Mouse (Mus musculus) heart, adult 18-20 months (tissue): ENCODE measurements around the gene Klf15. TPM values are rescaled to one million over a fixed set of nuclear protein-coding genes. Genes with fewer than 3 reads are reported as not detected.
A peak's percentile ranks its signal among the peaks of the same experiment; 100 is the strongest.

ENCODE experiments used
- DNase-seq, 2 experiments: peaks; one replicate each; pipeline ENCODE4 v3.0.0; 2021 to 2022; ENCODE audit warnings: mixed read lengths in 1 of 2
- total RNA-seq, 2 experiments: library from RNA; stranded (reverse); gene quantifications; 2 replicates each; pipeline ENCODE4 v1.2.3; 2021

Gene Klf15
- total RNA-seq, 2 experiments from 2014 or later, result 70.9 to 89.8 TPM

DNA sequence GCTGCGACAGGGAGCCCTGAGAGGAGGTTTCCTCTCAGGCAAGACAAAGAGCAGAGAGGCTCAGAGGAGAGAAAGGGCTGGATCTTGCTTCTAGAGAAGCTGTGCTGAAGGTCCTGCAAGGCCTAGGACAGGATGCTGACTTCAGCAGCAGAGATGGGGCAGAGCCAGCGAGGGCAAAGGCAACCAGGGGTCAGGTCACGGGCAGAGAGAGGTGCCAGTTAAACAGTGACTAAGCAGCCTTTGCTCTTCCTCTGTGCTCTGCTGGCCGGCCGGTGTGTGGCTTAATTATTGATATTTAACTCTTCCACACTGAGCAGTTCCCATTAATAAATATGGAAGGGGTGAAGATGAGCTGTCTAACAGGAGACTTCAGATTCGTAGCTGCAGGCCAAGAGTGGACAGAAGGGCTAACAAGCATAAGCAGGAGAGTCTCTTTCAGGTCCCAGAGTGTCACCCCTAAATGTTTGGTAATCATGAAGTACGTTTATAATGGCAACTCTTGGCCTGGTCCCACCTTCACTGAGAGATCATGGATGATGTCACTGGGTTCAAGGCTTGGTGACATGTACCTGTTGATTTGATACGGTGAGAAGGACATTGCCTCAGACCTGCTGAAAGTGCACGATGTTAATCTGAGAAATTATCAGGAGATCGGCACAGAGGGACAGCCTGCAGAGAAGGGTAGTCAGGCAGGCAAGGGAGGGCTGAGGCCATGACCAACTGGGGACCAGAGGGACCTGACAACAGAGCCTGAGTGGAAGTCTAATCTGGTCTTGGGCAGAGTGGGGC is 29.8 kb downstream of the Klf15 start:
- no peak for DNase-seq

DNA sequence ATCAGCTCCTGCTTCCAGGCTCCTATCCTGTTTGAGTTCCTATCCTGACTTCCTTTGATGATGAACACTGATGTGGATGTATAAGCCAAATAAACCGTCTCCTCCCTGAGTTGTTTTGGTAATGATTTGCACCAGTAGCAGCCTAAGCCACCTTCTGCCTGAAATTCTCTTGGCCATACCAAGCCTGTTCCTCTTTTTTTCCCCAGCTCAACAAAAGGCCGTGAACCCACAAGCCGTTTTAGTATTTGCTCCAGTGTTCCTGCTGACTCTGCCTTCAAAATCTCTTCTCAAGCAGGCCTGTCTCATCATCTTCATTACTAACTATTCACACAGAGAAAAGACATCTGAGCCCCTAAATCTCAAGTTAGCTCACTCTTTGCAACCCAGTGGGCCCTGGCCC is 31.8 kb downstream of the Klf15 start:
- DNase-seq, result no peak

DNA sequence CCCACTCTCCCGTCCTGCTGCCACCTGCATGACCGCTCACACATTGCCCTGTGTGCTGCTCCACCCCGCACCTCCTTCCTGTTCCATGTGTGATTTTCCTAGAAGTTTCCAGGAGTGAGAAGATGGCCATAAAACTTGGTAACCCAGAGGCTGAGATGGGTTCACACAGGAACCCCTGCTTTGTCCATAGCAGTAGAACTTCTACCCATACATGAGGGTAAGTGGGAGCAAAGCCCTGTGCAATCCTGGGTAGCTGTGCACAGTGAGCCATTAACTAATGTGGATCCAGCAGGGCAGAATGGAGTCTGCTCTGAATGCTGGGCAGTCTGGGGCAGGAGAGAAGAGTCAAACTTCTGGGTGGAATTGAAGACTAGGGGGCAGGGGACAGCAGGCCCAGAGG is 32.2 kb downstream of the Klf15 start:
- DNase-seq, result no peak

DNA sequence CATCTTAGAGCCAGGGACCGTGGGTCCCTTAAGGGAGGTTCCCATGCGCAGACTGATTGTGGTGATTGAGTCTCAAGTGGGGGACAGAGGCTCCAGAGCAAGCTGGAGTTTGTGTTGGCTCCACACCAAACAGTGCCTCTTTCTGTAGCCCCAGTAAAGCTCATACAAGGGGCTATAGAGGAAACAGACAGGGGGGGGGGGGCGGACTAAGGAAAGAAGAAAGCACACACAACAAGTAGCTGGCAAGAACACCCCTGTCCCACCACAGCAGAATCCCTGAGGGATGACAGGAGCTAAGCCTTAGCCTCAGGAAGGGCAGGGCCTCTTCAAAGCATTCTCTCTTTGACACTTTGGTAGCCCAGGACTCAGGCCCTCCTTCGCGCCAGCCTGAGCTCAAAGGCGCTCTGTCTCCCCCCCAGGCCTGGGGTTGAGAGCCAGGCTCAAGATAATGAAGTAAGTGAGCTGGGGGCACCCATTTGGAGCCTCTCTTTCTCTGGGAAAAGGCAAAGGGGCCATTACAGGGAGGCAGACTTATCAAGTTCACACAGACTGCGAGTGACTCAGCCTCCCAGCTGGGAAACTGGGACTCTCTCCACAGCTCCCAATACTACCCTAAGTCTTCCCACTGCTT is 33.0 kb downstream of the Klf15 start:
- peak; percentile 69 to 70 for DNase-seq

DNA sequence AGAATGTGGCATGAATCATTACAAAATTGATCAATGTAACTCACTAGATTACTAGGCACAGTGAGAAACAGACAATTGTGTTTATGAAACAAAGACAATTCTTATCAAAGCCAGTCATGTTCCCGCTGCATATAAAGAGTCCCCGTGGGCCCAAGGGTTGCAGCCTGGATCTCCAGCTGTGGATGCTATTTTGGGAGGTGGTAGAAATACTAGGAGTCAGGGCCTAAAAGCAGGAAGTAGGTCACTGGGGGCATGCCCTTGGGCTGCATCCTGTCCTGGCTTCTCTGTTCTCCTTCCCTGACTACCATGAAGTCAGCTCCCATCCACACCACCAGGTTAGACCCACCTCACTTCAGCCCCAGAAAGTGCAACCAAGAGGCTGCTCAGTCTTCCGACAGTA is 33.8 kb downstream of the Klf15 start:
- DNase-seq, result peak; percentile 47 to 55

DNA sequence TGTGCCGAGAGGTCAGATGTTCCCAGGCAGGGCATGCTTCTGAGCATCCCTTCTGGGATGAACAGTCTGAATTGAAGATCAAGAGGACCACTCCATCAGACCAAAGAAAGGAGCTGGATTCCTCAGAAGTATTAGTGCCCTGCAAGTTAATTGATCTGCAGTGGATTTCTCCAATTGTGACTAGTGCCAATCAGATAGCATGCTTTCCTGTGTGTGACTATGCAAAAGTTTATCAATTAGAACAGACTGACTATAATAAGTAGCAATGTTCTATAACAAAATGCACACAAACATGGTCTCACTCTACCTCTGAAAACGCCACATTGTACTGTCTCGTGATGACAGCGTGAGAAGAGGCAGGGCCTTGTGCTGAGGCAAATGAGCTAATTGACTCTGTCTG is 37.1 kb downstream of the Klf15 start:
- DNase-seq, result no peak

DNA sequence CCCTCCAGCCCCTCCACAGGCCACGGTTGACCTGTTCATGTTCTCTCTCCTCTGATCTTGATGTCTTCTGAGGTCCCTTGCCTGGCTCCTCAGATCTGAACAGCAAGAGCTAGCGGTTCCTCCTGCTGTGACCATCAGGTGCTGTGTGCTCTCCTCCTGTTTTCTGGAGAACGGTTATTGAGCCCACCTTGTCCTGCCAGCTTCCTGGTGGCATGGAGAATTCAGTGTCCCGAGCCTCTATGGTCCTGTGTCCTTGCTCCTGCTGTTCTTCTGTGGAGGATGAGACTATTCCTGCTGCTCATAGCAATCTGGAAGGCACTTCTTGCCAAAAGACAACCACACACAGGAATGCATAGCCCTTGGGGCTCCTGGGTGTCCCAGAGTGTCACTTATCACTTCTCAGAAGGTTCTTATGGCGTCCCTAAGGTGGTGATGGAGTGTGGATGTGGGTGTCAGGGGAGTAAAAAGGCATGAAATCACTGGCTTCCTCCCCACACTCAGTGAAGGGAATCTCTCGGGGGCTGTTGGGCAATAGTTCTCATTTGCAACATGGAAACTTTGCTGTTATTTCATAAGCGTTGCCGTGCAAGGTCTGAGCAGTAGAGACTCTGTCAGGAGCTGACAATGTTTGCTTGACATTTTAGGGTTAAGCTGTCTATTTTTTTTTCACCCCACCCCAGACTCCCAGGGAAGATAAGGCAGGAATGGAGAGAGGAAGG is 39.0 kb downstream of the Klf15 start:
- peak; percentile 51 to 61 for DNase-seq

DNA sequence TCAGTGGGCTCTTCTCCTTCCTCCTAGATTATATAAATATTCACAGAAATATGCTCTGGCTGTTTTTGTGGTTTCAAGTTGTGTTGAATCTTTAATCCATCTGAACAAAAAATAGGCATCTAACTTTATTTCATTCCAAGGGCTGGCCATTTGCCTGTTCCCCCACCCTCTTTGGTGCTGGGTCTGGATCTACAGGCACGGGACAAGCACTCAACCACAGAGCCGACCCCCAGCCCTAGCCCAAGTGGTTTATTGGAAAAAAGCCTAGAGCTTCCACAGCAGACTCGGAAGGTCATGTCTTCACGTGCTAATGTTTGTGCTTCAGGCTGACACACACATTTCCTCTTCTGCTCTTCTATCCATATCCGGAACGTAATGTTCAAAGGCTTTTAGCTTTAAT is 43.5 kb downstream of the Klf15 start:
- DNase-seq, result peak; percentile 58 to 65

DNA sequence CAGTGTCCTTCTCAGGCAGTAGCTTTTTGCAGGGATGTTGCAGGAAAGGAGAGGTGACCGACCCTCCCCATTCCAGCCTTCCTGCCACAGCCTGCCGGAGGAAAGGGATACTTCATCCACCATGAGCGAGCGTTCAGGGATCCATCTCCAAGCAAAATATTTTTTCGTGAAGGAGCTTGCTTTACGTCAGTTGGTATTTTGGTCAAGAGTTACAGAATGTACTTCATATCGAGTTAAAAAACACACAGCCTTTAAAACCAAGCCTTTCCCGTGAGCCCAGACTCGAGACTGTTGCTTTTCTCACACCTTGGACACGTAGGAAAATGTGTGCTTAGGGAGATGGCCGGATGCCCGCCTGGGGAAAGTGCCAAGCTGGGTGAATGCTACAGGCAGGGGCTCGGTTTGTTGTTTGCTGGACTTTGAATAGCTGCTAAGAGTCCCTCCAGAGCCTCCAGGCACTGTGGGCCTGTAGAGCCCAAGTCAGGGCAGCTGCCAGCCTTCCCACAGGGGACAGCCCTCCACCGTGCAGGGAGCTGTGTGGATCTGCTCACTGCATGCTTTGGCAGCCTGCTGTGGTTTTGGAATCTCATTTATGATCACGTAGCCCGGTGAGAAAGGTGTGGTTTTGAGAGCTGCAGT is 44.4 kb downstream of the Klf15 start:
- DNase-seq, result peak; percentile 92 to 95

DNA sequence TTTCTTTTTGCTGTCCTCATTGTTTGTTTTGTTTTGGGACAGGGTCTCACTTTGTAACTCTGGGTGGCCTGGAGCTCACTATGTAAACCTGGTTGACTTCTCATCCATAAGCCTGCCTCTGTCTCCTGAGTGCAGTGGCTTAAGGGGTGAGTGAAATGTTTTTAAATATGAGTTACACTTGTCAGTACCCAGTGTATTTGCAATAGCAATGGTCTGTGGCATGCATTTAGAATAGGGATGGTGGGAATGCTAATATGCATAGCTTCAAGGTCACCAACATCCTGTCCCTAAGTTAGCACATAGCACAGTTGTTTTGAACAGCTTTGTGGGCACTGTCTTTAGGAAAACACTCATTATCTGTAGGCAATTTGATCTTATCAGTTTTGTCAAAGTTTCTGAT is 45.1 kb downstream of the Klf15 start:
- DNase-seq, result peak in 1 of 2 experiments; percentile 28

DNA sequence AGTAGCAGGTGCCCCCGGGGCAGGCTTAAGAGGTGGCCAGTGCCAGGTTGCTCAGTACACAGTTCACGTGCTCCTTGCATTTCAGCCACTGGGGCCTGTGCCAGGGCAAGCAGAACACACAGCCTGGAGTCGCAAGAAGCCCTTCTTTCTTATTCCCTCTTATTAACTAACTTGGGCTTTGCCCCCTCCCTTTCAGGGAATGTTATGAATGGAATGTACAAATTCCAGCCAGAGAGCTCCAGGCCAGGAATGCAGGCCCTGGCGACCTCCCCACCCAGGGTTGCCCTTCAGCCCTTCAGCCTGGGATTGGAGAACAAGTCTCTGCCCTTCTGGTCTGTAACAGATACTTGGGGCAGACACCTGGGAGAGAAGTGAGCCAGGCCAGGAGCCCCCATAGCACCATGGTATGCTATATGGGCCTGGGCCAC is 45.8 kb downstream of the Klf15 start:
- DNase-seq, result peak; percentile 84 to 87

DNA sequence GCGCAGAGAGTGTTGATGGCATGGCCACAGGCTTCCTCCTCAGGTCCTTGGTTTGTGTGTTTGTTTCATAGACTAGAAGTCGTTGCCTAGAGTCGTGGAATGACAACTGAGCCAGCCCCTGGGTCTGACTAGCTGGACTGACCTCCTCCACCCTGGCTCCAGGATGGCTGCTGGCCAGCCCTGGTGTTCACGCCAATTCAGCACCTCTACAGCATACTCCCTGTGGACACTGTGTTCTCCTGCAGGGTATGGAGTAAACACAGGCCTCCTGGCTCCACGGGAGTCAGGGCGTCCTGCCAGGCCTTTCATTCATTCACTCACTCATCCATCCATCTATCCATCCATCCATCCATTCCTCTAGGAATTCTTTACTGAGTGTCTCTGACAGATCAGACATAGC is 46.7 kb downstream of the Klf15 start:
- DNase-seq, result peak; percentile 89 to 93

DNA sequence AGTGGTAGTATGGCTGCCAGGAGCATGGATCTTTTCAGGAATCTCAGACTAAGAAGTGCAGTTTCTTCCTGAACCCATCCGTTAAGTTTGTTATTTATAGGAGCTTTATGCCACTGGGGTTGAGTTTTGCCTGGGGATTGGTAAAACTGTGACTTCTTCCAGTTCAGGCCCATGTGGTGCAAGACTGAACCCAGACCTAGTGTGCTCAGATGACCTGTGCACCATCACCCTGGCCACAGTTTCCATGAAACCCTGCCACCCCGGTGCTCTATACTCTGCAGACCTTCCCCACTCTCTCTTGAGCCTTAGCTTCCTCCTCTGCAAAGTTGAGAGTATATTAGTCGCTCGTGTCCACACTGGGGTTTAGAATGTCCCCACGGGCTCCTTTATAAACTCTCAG is 50.0 kb downstream of the Klf15 start:
- DNase-seq, result no peak

DNA sequence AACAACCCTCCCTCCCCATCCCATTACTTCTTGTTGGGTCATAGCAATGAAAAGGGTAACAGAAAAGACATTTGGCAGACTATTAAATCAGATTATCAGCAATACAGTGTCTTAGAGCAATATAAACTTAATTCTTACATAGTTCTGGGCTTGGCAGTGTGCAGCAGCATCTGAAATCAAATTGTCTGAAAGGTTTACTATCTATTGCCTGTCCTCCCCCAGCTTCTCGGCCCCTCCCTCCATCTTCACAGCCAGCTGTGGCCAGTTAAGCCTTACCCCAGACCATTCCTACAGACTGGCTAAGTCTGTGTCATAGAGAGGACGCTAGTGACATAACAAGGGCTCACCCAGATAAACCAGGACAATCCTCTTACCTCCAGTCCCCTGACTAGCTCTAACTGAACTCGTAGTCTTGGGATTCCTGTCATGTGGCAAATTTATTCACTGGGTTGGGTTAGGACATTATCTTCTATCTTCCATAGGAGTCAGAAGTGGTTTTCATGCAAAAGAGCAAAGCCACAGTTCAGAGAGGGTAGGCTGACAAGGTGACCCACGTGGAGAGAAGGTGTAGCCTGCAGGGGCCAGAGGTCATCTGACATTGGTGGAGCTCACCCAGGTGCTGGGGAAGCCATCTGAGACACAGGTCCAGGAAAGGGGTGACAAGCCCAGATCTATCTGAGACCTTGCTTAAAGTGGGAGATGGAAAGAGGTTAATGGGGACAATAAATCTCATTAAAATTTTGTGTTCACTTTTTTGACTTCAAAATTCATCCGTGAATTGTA is 50.9 kb downstream of the Klf15 start:
- DNase-seq, result no peak

DNA sequence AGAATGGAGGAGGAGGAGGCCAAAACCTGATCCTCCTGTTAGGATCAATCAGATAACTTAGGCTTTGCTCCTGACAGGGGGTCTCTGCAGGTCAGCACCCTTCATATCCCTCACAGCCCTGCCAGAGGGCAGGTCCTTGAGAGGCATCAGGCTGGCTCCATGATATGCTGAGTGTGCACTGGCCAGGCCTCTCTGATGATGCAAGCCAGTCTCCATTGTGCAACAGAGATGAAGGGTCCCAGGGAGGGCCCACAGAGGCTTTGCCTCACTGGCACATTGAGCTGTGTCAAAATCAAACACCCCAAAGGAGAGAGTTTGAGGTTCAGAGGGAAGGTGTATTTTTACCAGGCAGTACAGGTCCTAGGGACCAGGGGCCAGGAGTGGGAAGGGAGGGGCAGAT is 52.0 kb downstream of the Klf15 start:
- DNase-seq, result peak; percentile 35 to 52

DNA sequence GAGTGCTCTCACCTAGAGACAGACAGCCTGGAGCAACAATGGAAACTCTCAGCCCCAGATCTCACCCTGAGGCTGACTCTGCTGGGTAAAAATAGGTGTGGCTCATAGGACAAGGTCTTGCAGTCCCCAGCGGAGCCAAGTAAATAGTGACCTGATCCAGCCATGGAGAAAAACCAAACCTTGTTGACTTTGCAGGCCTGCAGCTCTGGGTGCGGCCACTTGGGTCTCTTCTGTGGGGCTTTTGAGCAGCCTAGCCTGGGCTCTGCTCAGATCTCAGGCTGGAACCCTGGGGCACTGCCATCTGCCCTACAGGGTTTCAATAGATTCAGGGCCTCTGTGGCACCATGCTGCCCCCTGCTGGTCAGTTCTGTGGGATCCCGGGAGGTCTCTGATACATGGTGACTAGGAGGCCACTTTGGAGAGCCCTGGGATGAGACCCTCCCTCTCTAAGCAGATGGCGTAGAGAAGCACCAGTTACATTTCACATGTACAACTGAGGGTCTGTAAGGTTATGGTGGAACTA is 52.6 kb downstream of the Klf15 start:
- peak; percentile 89 to 98 for DNase-seq

DNA sequence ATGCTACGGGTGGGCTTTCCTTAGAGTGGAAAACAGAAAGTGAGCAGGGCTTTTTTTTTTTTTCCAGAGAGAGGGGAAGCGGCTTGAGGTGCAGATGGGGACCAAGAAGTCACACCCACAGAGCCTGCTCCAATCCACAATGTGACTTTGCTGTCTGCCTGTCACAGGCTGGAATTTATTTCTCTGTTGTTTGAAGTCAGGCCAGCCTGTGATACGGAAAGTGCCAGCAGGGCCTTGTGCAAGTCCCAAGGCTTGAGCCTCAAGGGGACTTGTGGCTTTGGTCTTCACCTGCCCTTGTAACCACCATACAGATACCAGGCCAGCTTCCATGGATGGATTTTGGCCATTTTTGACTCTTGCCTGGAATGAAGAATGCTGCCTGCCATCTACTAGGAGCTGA is 56.5 kb downstream of the Klf15 start:
- DNase-seq, result peak; percentile 37 to 45

DNA sequence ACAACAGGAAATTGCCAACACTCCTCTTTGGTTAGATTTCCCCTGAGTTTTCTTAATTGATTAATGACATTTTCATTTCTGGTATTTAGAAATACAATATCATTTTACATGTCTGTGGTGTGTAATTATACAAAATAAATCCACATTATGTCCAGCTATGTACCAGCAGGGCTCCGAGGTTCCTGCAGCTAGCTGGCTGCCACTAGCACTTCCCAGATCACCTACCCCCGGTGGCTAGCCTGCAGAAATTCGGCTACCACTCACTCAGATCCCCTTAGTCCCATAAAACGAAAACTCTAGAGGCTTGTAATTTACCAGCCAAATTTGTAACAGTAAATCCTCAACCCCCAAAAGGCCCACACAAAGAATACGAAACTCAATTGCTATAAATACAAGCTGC is 57.0 kb downstream of the Klf15 start:
- DNase-seq, result no peak
